Mouse (Mus musculus): ENCODE measurements around the gene Gm8246.
"Not testable (repeated sequence)": the region's sequence is repeated elsewhere in the genome, so short reads cannot be mapped to it uniquely, and the experiment has no call there.

Gm8246 gene

DNA sequence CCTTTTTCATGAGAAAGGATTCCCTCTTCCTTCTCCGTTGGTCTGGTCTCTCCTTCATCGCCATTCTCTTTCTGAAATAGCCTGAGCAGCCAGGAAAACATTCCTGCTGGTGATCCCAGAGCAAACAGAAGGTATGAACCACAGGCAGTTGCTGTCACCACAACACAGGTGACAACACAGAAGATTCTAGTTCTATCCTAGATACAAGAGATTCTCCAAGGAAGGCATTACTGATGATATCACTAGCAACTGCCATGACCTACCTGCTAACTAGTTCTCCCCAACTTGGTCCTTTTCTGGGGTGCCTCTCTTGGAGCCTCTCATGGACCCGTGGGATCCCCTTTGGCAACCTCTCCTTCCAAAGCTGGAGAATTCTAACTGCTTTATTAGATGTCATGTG is at the start of gene Gm8246:
TSS of gene Gm8246 (minus strand) at position 101 of the 400 bp plus-strand sequence.
- DNase-seq (ENCODE audit: low read depth, low spot score), result not testable (repeated sequence)

- DNase-seq (ENCODE audit: low read depth, low spot score), result not testable (repeated sequence)
These were observed 23.7 kb upstream of the Gm8246 start, which contains the start of gene Gm3488 for GRCm38 (mm10) chr14:5501374-5501773. Gm3488 (plus strand) TSS chr14:5501674.

DNA sequence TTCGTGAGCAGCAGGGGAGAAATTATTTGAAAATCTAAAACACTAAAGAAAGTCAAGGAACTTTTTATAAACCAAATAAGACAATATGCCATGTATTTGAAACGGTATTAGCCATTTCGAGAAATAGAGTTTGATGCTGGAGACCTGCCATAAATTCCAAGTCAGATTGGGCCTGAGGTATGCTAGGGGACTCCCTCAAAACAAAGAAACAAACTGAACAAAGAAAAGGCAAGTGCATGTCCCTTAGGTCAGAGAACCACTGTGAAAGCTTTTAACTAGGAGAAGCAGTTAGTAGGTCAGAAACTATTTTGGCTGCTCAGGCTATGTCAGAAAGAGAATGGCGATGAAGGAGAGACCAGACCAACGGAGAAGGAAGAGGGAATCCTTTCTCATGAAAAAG is 6.3 kb upstream of the Gm8246 start, which contains the start of gene Gm3187:
TSS of gene Gm3187 (plus strand) at position 301 of the 400 bp plus-strand sequence.
- not testable (repeated sequence) for DNase-seq (ENCODE audit: low read depth, low spot score)

DNA sequence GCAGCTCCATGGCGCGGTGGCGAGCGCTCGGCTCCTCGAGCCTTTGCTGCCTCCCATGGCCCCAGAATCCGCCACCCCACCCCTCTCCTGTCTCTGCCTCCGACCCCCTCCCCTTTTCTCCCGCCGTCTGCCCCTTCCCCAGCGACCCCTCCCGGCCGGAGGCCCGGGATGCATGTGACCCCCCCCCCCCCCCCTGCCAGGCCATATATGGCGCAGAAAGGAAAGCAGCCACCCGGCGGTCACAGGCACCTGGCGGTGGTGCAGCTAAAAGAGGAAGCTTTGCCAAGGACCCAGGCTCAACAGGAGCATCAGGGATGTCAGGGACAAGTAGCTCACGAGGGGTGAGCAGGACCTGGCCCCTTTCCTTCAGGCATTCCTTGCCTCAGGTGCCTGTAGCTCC is 17.2 kb downstream of the Gm8246 start:
- not testable (repeated sequence) for DNase-seq (ENCODE audit: low read depth, low spot score)

- DNase-seq (ENCODE audit: low read depth, low spot score), result not testable (repeated sequence)
These were observed 22.3 kb downstream of the Gm8246 start, which contains the start of gene Gm3194 for GRCm38 (mm10) chr14:5455367-5455766. Gm3194 (minus strand) TSS chr14:5455467.
